ENCODE assay signal across 8 mouse cellular contexts in the genomic region with DNA sequence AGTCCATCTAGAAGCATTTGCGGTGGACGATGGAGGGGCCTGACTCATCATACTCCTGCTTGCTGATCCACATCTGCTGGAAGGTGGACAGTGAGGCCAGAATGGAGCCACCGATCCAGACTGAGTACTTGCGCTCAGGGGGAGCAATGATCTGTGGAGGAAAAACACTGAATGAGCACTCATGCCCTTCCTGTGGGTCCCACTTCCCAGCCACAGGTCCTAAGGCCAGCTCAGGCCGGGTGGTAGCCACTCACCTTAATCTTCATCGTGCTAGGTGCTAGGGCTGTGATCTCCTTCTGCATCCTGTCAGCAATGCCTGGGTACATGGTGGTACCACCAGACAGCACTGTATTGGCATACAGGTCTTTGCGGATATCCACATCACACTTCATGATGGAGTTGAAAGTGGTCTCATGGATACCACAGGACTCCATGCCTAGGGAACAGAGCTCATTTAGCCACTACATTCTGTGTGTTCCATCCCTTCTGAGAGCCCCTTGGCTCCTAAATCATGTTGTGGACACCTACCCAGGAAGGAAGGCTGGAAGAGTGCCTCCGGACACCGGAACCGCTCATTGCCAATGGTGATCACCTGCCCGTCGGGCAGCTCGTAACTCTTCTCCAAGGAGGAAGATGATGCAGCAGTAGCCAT. TPM values are rescaled to one million over a fixed set of nuclear protein-coding genes. Genes with fewer than 3 reads are reported as not detected.
DNase-seq lines count a peak whose midpoint lies in the region; TF ChIP-seq lines count a peak whose summit lies in the region.
"Not testable (repeated sequence)": the region's sequence is repeated elsewhere in the genome, so short reads cannot be mapped to it uniquely, and the experiment has no call there.

No protein-coding gene starts in this region.

- DNase-seq in 3134 (ENCODE audit: extremely low read depth, insufficient read length, low spot score) (peak; percentile 31), liver (peak; percentile 2)
- DNase-seq in embryo, embryonic 10 days (ENCODE audit: low spot score): peak; percentile 10
- peak; percentile 4 for DNase-seq in gastrocnemius, adult 18-20 months (ENCODE audit: low spot score)
- peak; percentile 28 to 33 for DNase-seq in heart, postnatal 10 days
- DNase-seq in kidney, adult 2 months: peak; percentile 32
- DNase-seq in midbrain, embryonic 10.5 days (ENCODE audit: low spot score): peak; percentile 14
- peak; percentile 2 for DNase-seq in right cerebral cortex, adult 18-20 months

- peak overlapping the region; percentile 57 for H3K4me3 ChIP-seq in kidney, adult 2 months (ENCODE audit: insufficient read depth, low read depth, low read length)
- peak overlapping the region; percentile 54 for H3K4me3 ChIP-seq in midbrain, embryonic 10.5 days

- intact Hi-C loops in heart, postnatal 10 days (cut with DNase I): not testable (repeated sequence)

- not testable (repeated sequence) for H3K27ac ChIP-seq in kidney, adult 2 months (ENCODE audit: insufficient read depth, low read depth, low read length)
- H3K27ac ChIP-seq in midbrain, embryonic 10.5 days (replicated peaks): 0 out of 2 replicates have a peak overlapping the region, but pooled peaks have one; percentile 46

- not testable (repeated sequence) for TF ChIP-seq POLR2A in kidney, adult 2 months (IDR thresholded peaks at IDR 0.05; ENCODE audit: low read depth, low read length)

- H3K9me3 ChIP-seq in midbrain, embryonic 10.5 days (replicated peaks): not testable (repeated sequence)

- not testable (repeated sequence) for H3K27me3 ChIP-seq in kidney, adult 2 months (replicated peaks; ENCODE audit: control insufficient read depth, insufficient read depth, low read length); midbrain, embryonic 10.5 days (ENCODE audit: low read depth, poor library complexity, severe bottlenecking)

- 17% methylated on average over 11 of the region's 13 CpGs for WGBS in kidney, adult 2 months
- WGBS in midbrain, embryonic 10.5 days: 87% methylated on average over 11 of the region's 13 CpGs

- not testable (repeated sequence) for TF ChIP-seq CTCF in kidney, adult 2 months (conservative IDR thresholded peaks at IDR 0.05; ENCODE audit: insufficient read depth, insufficient read length, low read depth, low read length)

- H3K4me1 ChIP-seq in kidney, adult 2 months (ENCODE audit: control insufficient read depth, insufficient read depth, low read length): peaks cover 16% of the 10 kb centered on the region; the same call in 1 of the 2 replicates
- H3K4me1 ChIP-seq in midbrain, embryonic 10.5 days: peaks cover 43% of the 10 kb centered on the region

- H3K36me3 ChIP-seq in kidney, adult 2 months (ENCODE audit: control insufficient read depth, insufficient read depth, low read length): not testable (repeated sequence)
- H3K36me3 ChIP-seq in midbrain, embryonic 10.5 days: peaks cover 23% of the 10 kb centered on the region

RNA-seq across cellular contexts. Expression of a gene that starts 1.8 kb away (rescaled TPM):
- total RNA-seq in gastrocnemius, adult 18-20 months (2021): 100 to 1,000 TPM; 158 to 253 TPM
- total RNA-seq in heart, postnatal 10 days (2021): 100 to 1,000 TPM; 691 to 703 TPM
- polyA plus RNA-seq in kidney, adult 2 months (2012; rRNA removed): 828 and 981 TPM in 2 replicates
- 2,836 and 2,964 TPM in 2 replicates for polyA plus RNA-seq in midbrain, embryonic 10.5 days (2016; fragmentation: Nextera tagmentation; extraction: Ambion mirVana)

RNA-seq across cellular contexts. Expression of a gene that starts 14.8 kb away (rescaled TPM):
- under 1 TPM; 0.39 to 0.52 TPM for total RNA-seq in gastrocnemius, adult 18-20 months (2021)
- not detected for total RNA-seq in heart, postnatal 10 days (2021)
- polyA plus RNA-seq in kidney, adult 2 months (2012; rRNA removed): 0.16 and 0.19 TPM in 2 replicates
- polyA plus RNA-seq in midbrain, embryonic 10.5 days (2016; fragmentation: Nextera tagmentation; extraction: Ambion mirVana): 0.61 and 0.62 TPM in 2 replicates

RNA-seq across cellular contexts. Expression of a gene that starts 32.1 kb away (rescaled TPM):
- total RNA-seq in gastrocnemius, adult 18-20 months (2021): 10 to 100 TPM in 1 of 2 experiments, 1 to 10 TPM in 1; 8.3 to 19.3 TPM
- total RNA-seq in heart, postnatal 10 days (2021): 10 to 100 TPM; 21.3 to 24.3 TPM
- 30.3 and 45.1 TPM in 2 replicates for polyA plus RNA-seq in kidney, adult 2 months (2012; rRNA removed)
- polyA plus RNA-seq in midbrain, embryonic 10.5 days (2016; fragmentation: Nextera tagmentation; extraction: Ambion mirVana): 34.5 and 41.8 TPM in 2 replicates
